Mouse (Mus musculus): ENCODE data around the gene Frmd4b.

- TF ChIP-seq CTCF (IDR thresholded peaks at IDR 0.05) (no peak), EP300 (IDR thresholded peaks at IDR 0.05; ENCODE audit: insufficient read depth, low read depth, low read length) (no peak), POLR2A (IDR thresholded peaks at IDR 0.05; ENCODE audit: insufficient read depth, low read depth, low read length) (no peak)
Measured at GRCm38 (mm10) chr6:97658921-97659320, 41.6 kb upstream of the Frmd4b start.
